Mouse (Mus musculus): Measurements from ENCODE around the gene Cdca4.

GRCm38 (mm10) chr12:112830141-112830540 lies 918 bp upstream of the Cdca4 start:
- TF ChIP-seq CTCF (IDR thresholded peaks at IDR 0.05; ENCODE audit: borderline replicate concordance, control insufficient read depth, extremely low read depth, insufficient read depth, low read length, poor library complexity) (no peak), POLR2A (IDR thresholded peaks at IDR 0.05; ENCODE audit: control insufficient read depth, extremely low read depth, insufficient read depth, low read length, poor library complexity) (no peak)

Data from thymus, adult 2 months (tissue).